Mouse (Mus musculus) macrophage (primary cell): ENCODE measurements around the gene Vmn1r200. TPM values are rescaled to one million over a fixed set of nuclear protein-coding genes. Genes with fewer than 3 reads are reported as not detected.
"Not testable (repeated sequence)": the region's sequence is repeated elsewhere in the genome, so short reads cannot be mapped to it uniquely, and the experiment has no call there.

Source experiments
- H3K27ac ChIP-seq: fragments of 350-480 bp; formaldehyde crosslinking; 2 replicates; pipeline ENCODE4 v1.9.0; 2021
- H3K36me3 ChIP-seq: fragments of 350-480 bp; formaldehyde crosslinking; 2 replicates; pipeline ENCODE4 v1.9.0; 2021; ENCODE audit errors: inconsistent target
- H3K4me3 ChIP-seq: fragments of 350-480 bp; formaldehyde crosslinking; 2 replicates; pipeline ENCODE4 v1.9.0; 2021; ENCODE audit errors: inconsistent target
- H3K79me2 ChIP-seq: fragments of 350-480 bp; formaldehyde crosslinking; 2 replicates; pipeline ENCODE4 v1.9.0; 2021; ENCODE audit errors: inconsistent target
- WGBS: methylation state at CpG from one replicate; pipeline ENCODE4 v1.1.7; 2026; ENCODE audit warnings: inconsistent platforms; ENCODE audit not compliant: missing documents; 5-methylcytosine and 5-hydroxymethylcytosine counted together
- polyA plus RNA-seq: library from polyadenylated mRNA; stranded (reverse); fragments of 250-400 nt; gene quantifications from 3 replicates; pipeline ENCODE4 v1.2.4, GENCODE M21; 2018; ENCODE audit warnings: inconsistent platforms
- total RNA-seq, 78 experiments: library from RNA; depleted of rRNA; stranded (reverse); fragments of 250-400 nt; gene quantifications; 1 replicate in 9 of 78; 2 replicates in 24 of 78; 3 replicates in 43 of 78; 4 replicates in 2 of 78; pipeline ENCODE4 v1.2.4; 2018; ENCODE audit warnings: inconsistent platforms in 56 of 78

The Vmn1r200 gene
- total RNA-seq (2018; cell fraction: chromatin; rRNA removed): not detected
- total RNA-seq (2018; cell fraction: cytosol; rRNA removed): not detected
- not detected for total RNA-seq (2018; cell fraction: nucleus; rRNA removed)
- polyA plus RNA-seq: not detected in 3 replicates

DNA sequence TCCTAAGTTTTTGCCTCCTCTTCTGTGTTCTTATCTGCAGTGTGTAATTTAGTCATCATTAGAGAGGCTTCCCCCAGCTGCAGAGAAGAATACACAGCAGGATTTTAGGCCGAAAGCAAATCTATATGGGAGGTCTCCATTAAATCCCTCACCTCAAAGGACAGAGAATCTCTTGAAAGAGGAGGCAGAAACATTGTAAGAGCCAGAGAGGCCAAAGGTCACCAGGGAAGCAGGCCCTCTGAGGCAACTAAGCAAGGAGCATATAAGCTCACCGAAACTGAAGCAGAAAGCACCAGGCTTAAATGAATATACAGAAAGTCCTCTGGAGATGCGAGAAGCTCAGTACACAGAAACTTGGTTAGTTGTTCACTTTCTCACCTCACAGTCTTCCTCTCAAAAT lies at the start of gene Vmn1r200:
Vmn1r200 (plus strand) TSS at position 301 of the 400 bp plus-strand sequence.
- Histone ChIP-seq H3K36me3 (no peaks in the 10 kb centered on the region), H3K79me2 (no peaks in the 10 kb centered on the region), H3K27ac (no peak within 1 kb of the TSS), H3K4me3 (no peak within 1 kb of the TSS)
- WGBS: 92% methylated on average over 3 of the region's 3 CpGs

DNA sequence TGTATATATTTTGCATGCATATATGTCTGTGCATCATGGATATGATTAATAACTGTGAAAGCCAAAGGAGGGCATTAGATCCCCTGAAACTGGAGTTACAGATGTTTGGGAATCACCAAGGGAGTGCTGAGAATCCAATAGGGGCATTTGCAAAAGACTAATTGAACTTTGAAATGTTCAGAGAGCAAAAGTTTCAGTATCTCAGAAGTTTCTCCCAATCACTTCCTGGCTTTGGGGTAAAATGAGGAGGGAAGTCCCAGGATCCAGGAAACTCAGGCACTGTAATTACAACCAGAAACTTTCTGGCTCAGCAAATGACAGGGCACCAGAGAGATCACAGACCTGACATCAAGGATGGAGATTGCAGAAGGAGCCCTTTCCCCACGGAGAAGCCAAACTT lies 40.1 kb upstream of the Vmn1r200 start, which contains the start of gene Vmn1r198:
Vmn1r198 (plus strand) TSS at position 301 of the 400 bp plus-strand sequence.
- WGBS: 0% methylated on average over 1 of the region's 1 CpGs

DNA sequence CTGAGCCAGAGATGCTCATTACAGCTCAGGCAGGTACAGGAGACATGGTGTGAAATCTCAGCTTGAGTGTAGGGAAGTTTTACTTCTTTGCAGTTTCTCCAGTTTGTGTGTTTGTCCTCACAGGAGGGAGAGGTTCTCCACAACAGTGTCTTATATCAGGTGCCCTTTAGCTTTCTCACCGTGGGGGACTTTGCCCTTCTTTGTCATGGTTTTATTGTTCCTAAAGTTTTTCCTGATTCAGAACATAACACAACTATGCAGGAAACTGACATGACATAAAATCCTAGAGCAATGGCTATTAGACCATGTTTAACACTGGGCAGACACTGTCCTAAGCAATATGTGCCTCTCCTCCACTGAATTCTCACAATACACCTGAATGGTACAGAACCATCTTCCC lies 39.4 kb upstream of the Vmn1r200 start:
- Histone ChIP-seq H3K79me2 (no peaks in the 10 kb centered on the region), H3K36me3 (no peaks in the 10 kb centered on the region), H3K27ac (no peak overlapping the region), H3K4me3 (no peak overlapping the region)
- 92% methylated on average over 1 of the region's 1 CpGs for WGBS

More for the DNA sequence above, 40.1 kb upstream of the Vmn1r200 start, which contains the start of gene Vmn1r198:
- Histone ChIP-seq H3K4me3 (no peak within 1 kb of the TSS), H3K79me2 (no peaks in the 10 kb centered on the region), H3K36me3 (no peaks in the 10 kb centered on the region), H3K27ac (no peak within 1 kb of the TSS)

DNA sequence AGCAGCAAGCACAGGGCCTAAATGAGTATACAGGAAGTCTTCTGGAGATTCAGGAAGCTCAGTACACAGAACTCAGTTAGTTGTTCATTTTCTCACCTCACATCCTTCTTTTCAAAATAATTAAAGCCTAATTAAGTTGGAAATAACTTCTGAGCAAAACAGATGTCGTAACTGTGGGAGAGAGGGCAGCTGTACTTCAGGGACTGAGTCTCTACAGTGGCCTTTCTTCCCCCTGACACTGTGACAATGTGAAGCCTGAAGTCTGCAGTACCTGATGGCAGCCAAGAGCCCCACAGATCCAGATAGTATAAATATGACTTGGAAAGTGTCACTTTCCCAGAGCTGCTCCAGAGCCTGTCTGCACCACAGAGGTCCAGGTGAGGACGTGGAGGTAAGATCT lies 10.7 kb upstream of the Vmn1r200 start, which contains the start of gene Vmn1r199:
Vmn1r199 (plus strand) TSS at position 301 of the 400 bp plus-strand sequence.
- Histone ChIP-seq H3K4me3 (no peak within 1 kb of the TSS), H3K36me3 (no peaks in the 10 kb centered on the region), H3K79me2 (no peaks in the 10 kb centered on the region), H3K27ac (no peak within 1 kb of the TSS)
- 73% methylated on average over 2 of the region's 2 CpGs for WGBS

DNA sequence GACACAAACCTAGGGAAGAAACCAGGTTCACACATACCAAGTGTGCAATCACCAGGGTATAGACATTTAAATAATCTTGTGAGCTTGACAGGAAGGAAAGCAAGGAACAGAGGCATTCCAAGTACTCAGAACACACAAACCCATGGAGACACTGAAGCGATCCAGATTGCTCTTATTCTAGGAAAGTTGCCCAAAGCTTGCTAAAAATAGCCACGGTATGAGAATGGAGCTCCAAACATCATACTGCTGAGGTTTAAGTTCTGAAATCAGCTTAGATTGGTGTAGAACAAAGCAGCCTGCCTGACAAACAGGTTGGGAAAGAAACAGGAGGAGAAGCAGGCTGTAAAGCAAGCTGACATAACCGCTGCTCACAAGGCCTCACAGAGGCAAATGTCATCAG lies 9.0 kb upstream of the Vmn1r200 start:
- not testable (repeated sequence) for H3K4me3 ChIP-seq, H3K79me2 ChIP-seq, H3K36me3 ChIP-seq, H3K27ac ChIP-seq
- WGBS: 80% methylated on average over 3 of the region's 3 CpGs

DNA sequence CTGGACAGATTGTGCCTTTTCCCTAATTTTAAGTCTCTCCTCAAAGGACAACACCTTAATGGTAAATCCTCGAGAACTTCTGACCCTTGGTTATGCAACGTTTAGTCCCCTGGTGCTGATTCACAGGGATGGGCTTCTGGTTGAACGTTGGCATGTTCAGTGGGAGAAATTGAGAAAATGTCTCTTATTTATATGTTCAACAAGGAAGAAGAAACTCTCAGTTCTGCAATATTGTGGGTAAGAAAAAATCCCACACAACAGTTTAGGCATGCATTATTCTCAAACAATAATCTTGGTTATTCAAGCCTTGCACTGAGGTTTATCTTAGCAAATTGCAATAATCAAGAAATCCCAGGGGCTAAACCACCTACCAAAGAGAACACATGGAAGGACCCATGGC lies 6.8 kb upstream of the Vmn1r200 start:
- 72% methylated on average over 3 of the region's 3 CpGs for WGBS
- no peak overlapping the region for H3K4me3 ChIP-seq

DNA sequence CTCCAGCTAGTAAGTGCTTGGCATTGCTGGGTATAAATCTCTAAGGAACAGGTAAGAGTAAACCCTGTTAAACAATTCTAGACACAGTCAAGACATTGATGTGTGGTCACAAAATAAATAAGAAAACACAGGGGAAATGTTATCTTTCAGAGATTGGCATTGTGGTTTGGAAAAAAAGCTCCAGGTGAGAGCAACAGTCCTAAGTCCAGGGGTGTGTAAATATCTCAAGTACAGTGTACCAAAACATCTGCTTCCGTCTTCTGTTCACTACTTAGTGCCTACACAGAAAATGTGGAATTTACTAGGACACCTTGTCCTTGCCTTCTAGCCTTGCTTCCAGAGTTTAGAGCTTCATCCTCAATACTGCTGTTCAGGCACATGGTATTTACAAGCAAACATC lies 3.1 kb upstream of the Vmn1r200 start:
- Histone ChIP-seq H3K27ac (no peak overlapping the region), H3K36me3 (no peaks in the 10 kb centered on the region), H3K79me2 (no peaks in the 10 kb centered on the region), H3K4me3 (no peak overlapping the region)
- 87% methylated on average over 1 of the region's 1 CpGs for WGBS

More for the DNA sequence above, 6.8 kb upstream of the Vmn1r200 start:
- Histone ChIP-seq H3K27ac (no peak overlapping the region), H3K36me3 (no peaks in the 10 kb centered on the region), H3K79me2 (no peaks in the 10 kb centered on the region)

DNA sequence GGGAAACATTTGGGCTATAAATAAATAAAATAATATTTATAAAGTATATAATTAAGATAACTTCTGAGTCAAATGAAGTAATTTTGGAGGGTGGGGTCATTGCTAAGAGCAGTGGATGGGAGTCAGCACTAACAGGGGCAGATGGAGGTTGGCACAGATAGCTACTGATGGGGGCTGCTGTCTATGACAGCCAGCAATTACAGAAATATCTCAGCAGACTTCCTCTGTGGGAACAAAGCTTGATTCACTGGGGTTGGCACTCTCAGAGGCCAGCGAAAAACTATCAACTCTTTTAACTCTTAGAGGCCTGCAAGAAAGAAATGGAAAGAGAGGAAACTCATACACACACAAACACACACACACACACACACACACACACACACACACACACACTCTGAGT lies 12.8 kb downstream of the Vmn1r200 start:
- no peak overlapping the region for H3K27ac ChIP-seq
- H3K79me2 ChIP-seq: no peaks in the 10 kb centered on the region
- no peak overlapping the region for H3K4me3 ChIP-seq
- no peaks in the 10 kb centered on the region for H3K36me3 ChIP-seq
- 92% methylated on average over 1 of the region's 1 CpGs for WGBS

Other genes starting within 250 kb of the Vmn1r200 start
- gene Vmn1r191, start 206.4 kb upstream of the Vmn1r200 start, polyA plus RNA-seq: not detected in 3 replicates
- gene Vmn1r192, start 199.2 kb upstream of the Vmn1r200 start, polyA plus RNA-seq: not detected in 3 replicates
- not detected in 3 replicates for gene Vmn1r193, start 167.2 kb upstream of the Vmn1r200 start, polyA plus RNA-seq
- gene Vmn1r194, start 146.2 kb upstream of the Vmn1r200 start, polyA plus RNA-seq: not detected in 3 replicates
- not detected in 3 replicates for gene Vmn1r195, start 119.9 kb upstream of the Vmn1r200 start, polyA plus RNA-seq
- not detected in 3 replicates for gene Vmn1r196, start 100.5 kb upstream of the Vmn1r200 start, polyA plus RNA-seq
- gene Vmn1r197, start 65.8 kb upstream of the Vmn1r200 start, polyA plus RNA-seq: not detected in 3 replicates
- gene Vmn1r198, start 40.0 kb upstream of the Vmn1r200 start, polyA plus RNA-seq: not detected in 3 replicates
- gene Vmn1r199, start 10.6 kb upstream of the Vmn1r200 start, polyA plus RNA-seq: not detected in 3 replicates
- not detected in 3 replicates for gene Vmn1r201, start 81.5 kb downstream of the Vmn1r200 start, polyA plus RNA-seq
- not detected in 3 replicates for gene Vmn1r202, start 115.0 kb downstream of the Vmn1r200 start, polyA plus RNA-seq
- 0.02 to 0.03 TPM in 2 of 3 replicates, not detected in the other for gene Vmn1r203, start 127.7 kb downstream of the Vmn1r200 start, polyA plus RNA-seq
- gene Vmn1r204, start 162.8 kb downstream of the Vmn1r200 start, polyA plus RNA-seq: not detected in 3 replicates
- not detected in 3 replicates for gene Vmn1r205, start 202.6 kb downstream of the Vmn1r200 start, polyA plus RNA-seq
- gene Vmn1r206, start 233.9 kb downstream of the Vmn1r200 start, polyA plus RNA-seq: not detected in 3 replicates